Comparison of ENCODE assay signal across 8 mouse cellular contexts in the genomic region with DNA sequence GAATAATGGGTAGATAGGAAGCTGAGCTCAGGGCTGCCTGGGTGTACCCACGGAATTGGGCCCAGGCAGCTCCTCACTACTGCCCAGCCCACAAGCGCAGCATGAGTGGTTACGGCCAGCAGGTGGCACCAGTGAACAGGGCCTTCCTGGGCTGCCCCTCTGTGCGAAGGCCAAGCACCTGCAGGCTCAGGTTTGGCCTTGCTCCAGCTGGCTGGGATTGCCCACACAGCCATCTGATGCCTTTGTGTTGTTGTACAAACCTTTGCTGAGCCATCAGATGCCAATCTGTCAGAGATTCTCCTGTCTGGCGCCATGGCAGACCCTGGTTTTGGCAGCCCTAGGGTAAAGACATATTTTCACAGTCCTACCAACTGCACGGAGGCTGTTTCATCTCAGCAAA. TPM values are rescaled to one million over a fixed set of nuclear protein-coding genes. Genes with fewer than 3 reads are reported as not detected.
DNase-seq lines count a peak whose midpoint lies in the region; ATAC-seq lines count a peak whose summit lies in the region.

No protein-coding gene starts in this region.

- H3K36me3 ChIP-seq in forebrain, embryonic 13.5 days (ENCODE audit: poor library complexity, severe bottlenecking) = no peaks in the 10 kb centered on the region; the same call in 1 of the 2 replicates
- H3K36me3 ChIP-seq in hindbrain, embryonic 12.5 days = no peaks in the 10 kb centered on the region

- DNase-seq in WW6 (ENCODE audit: low read depth, low spot score) = peak; percentile 60
- peak; percentile 98 for DNase-seq in cerebellum, adult 11-12 months
- DNase-seq in layer of hippocampus, adult 9-10 months (ENCODE audit: low spot score) = peak; percentile 35
- peak; percentile 77 for DNase-seq in right cerebral cortex, postnatal 14 days
- no peak for DNase-seq in yolk sac, embryonic 10.5 days (ENCODE audit: low spot score)

- no peak overlapping the region for H3K4me3 ChIP-seq in forebrain, embryonic 13.5 days
- no peak overlapping the region for H3K4me3 ChIP-seq in hindbrain, embryonic 12.5 days

- peaks cover 14% of the 10 kb centered on the region for H3K4me1 ChIP-seq in forebrain, embryonic 13.5 days
- no peaks in the 10 kb centered on the region for H3K4me1 ChIP-seq in hindbrain, embryonic 12.5 days

- H3K27me3 ChIP-seq in forebrain, embryonic 13.5 days = no peaks in the 10 kb centered on the region
- H3K27me3 ChIP-seq in hindbrain, embryonic 12.5 days = no peaks in the 10 kb centered on the region

- H3K4me2 ChIP-seq in forebrain, embryonic 13.5 days = no peak overlapping the region
- no peak overlapping the region for H3K4me2 ChIP-seq in hindbrain, embryonic 12.5 days (replicated peaks)

- WGBS in forebrain, embryonic 13.5 days = 16% methylated on average over 6 of the region's 6 CpGs
- WGBS in hindbrain, embryonic 12.5 days = 24% methylated on average over 6 of the region's 6 CpGs

- peak overlapping the region; percentile 35; the same call in 1 of the 2 replicates for H3K27ac ChIP-seq in forebrain, embryonic 13.5 days
- no peak overlapping the region for H3K27ac ChIP-seq in hindbrain, embryonic 12.5 days

- peak; percentile 89 for ATAC-seq in forebrain, embryonic 13.5 days
- ATAC-seq in hindbrain, embryonic 12.5 days (ENCODE audit: low FRiP score) = peak; percentile 72
- ATAC-seq in megakaryocyte progenitor cell, adult 5-6 weeks (replicated peaks; ENCODE audit: poor library complexity) = peak; percentile 91

- H3K9ac ChIP-seq in forebrain, embryonic 13.5 days = no peak overlapping the region
- H3K9ac ChIP-seq in hindbrain, embryonic 12.5 days = no peak overlapping the region

- H3K9me3 ChIP-seq in forebrain, embryonic 13.5 days (replicated peaks) = no peaks in the 10 kb centered on the region
- H3K9me3 ChIP-seq in hindbrain, embryonic 12.5 days (replicated peaks) = no peaks in the 10 kb centered on the region

RNA-seq across cellular contexts. Expression of gene Tm6sf1, which starts 9.4 kb away (rescaled TPM):
- 7.2 and 8.8 TPM in 2 replicates for polyA plus RNA-seq in forebrain, embryonic 13.5 days (2015; fragmentation: Nextera tagmentation; extraction: Ambion mirVana)
- 13.0 and 13.5 TPM in 2 replicates for polyA plus RNA-seq in hindbrain, embryonic 12.5 days (2016; fragmentation: Nextera tagmentation; extraction: Ambion mirVana)
- 186 and 194 TPM in 2 replicates for total RNA-seq in megakaryocyte progenitor cell, adult 5-6 weeks (2015)
- 159 and 203 TPM in 2 replicates for total RNA-seq in megakaryocyte progenitor cell, adult 5-6 weeks (2017)

RNA-seq across cellular contexts. Expression of gene Gm10160, which starts 12.6 kb away (rescaled TPM):
- not detected in 2 replicates for polyA plus RNA-seq in forebrain, embryonic 13.5 days (2015; fragmentation: Nextera tagmentation; extraction: Ambion mirVana)
- not detected in 2 replicates for polyA plus RNA-seq in hindbrain, embryonic 12.5 days (2016; fragmentation: Nextera tagmentation; extraction: Ambion mirVana)
- total RNA-seq in megakaryocyte progenitor cell, adult 5-6 weeks (2015) = not detected in 2 replicates
- not detected in 2 replicates for total RNA-seq in megakaryocyte progenitor cell, adult 5-6 weeks (2017)

RNA-seq across cellular contexts. Expression of gene Btbd1, which starts 38.9 kb away (rescaled TPM):
- 86.0 and 86.9 TPM in 2 replicates for polyA plus RNA-seq in forebrain, embryonic 13.5 days (2015; fragmentation: Nextera tagmentation; extraction: Ambion mirVana)
- polyA plus RNA-seq in hindbrain, embryonic 12.5 days (2016; fragmentation: Nextera tagmentation; extraction: Ambion mirVana) = 110 and 111 TPM in 2 replicates
- total RNA-seq in megakaryocyte progenitor cell, adult 5-6 weeks (2015) = 55.0 and 59.1 TPM in 2 replicates
- total RNA-seq in megakaryocyte progenitor cell, adult 5-6 weeks (2017) = 70.8 and 105 TPM in 2 replicates
